Mouse (Mus musculus): ENCODE results near the gene Nsun4.

The Nsun4 gene

DNA sequence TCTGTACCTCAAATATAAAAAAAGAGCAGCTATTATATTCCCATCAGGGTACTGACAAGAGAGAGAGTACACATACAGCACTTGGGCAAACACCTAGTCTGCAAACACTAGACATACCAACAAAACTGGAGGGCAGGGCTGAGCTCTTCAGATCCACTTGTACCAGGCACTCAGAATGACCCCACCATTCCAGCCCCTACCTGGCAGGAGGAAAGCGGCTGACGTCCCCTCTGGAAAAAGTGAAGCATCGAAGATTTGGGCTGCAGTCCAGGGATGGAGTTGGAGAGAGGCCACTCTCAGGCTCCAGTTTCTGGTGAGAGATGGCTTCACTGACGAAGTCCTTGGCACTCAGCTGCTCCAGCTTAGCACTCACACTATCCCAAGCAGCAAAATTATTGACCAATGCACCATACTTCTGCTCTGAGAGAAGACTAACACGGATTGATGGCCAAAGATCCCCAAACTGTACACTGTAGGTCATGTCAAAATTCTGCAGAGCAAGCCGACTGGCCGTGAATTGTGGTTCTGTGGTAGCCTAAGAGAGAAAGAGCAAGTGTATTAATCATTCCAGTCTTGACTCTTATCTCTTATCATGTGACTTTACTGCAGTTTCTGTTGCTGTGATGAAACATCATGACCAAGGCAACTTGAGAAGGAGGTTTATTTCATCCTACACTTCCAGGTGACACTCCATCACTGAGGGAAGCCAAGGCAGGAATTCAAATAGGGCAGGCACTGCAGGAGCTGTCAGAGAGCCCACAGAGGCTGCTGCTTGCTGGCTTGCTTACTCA lies 5.4 kb downstream of the Nsun4 start:
- ATAC-seq (ENCODE audit: insufficient number of reproducible peaks, low FRiP score, low TSS enrichment): no peak

DNA sequence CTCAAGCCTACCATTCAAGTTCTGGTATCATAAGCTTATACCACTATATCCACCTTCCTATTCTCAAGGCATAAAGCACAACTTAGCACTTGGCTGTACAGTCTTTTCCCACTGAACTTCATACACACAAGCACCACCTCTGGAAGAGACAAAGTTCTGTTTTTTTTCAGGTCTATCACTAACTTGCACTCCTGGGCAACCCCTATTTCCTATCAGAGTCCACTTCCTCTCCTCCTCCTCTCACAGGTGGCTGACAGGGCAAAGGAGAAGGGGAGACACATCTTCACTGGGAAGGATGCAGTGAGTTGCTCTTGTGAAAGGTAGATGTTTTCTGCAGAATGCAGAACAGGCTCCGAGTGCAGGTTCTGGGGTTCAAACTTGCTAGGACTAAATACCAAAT lies 6.0 kb downstream of the Nsun4 start:
- ATAC-seq (ENCODE audit: insufficient number of reproducible peaks, low FRiP score, low TSS enrichment): no peak

DNA sequence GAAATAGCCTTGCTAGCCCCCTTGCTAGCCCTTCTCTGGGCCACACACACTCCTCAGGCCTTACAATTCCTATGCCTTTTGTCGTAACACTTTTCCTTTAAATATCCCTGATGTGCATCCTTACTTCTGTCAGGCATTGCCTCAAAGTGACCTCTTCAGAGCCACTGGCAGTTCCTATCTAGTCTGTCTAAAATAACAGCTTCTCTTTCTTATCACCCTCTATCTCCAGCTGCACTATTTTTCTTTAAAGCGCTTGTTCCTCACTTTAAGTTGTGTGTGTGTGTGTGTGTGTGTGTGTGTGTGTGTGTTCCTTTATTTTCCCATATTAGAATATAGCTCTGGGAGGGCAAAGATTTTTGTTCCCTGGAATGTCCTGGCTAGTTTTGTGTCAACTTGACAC lies 7.1 kb downstream of the Nsun4 start:
- no peak for ATAC-seq (ENCODE audit: insufficient number of reproducible peaks, low FRiP score, low TSS enrichment)

DNA sequence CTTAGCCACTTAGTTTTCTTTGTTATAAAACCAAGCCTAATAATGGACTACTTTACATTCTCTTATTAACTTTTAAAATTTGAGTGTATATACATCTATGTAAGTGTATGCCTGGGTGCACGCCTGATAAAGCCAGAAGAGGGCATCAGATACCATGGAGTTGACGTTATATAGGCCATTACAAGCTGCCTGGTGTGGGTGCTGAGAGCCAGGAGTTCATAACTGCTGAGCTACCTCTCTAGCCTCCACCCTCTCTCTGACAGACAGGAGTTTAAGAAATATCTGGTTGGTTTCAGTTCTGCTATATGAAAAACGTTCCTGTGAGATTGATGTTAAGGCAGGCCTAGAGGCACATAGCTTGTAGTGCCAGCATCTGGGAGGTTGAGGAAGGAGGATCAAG lies 11.5 kb downstream of the Nsun4 start:
- ATAC-seq (ENCODE audit: insufficient number of reproducible peaks, low FRiP score, low TSS enrichment): no peak

DNA sequence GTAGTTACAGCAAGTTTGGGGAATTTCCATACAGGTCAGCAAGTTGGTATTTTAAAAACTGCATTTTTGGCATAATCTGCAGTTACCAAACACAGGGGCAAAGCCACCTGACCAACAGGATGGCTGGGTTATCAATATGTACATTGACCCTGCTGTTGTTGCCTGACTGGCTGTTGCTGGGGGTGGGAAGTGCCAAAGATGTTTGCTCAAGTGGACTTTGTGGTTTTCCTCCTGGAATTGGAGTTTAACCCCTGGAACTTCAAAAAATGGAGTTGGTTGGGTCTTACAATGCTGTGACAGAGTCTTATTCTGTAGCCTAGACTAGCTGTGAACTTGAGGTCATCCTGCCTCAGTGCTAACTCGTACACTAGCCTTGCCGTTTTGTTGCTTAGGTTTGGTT lies 13.2 kb downstream of the Nsun4 start:
- ATAC-seq (ENCODE audit: insufficient number of reproducible peaks, low FRiP score, low TSS enrichment): no peak

DNA sequence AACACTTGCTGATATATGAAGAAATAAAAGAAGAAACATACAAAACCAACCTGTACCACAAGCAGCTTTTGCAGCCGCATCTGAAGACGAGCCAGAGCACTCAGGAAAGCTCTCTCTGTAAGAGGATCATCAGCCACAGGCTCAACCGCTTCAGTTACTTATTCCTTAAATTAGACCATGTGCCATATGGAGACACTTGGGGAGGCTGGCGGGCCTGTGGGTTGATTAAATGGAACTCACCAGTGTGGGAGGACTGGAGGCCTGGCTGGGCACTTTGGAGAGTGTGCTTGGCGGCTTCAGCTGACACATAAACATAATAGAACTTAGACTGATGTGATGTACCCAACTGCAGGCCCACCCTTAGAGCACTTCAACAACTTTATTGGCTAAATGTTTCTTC lies 20.3 kb downstream of the Nsun4 start:
- no peak for ATAC-seq (ENCODE audit: insufficient number of reproducible peaks, low FRiP score, low TSS enrichment)

DNA sequence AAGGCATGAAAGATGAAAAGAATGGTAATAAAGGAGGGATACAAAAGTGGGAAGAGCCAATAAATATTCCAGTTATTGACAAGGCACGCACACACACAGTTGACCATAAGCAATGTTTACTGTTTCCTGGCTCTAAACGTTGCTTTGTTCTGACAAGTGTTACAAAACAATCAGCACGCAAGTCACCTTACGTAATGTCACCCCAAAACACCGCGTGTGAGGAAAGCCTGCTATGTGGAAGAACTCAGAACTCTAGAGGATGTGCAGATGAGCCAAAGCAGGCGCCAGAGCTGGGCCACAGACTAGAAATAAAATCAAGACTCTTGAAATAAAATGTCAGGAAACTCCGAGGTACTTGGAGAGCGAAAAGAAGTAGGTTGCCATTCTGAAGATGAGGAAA lies 20.8 kb downstream of the Nsun4 start:
- ATAC-seq (ENCODE audit: insufficient number of reproducible peaks, low FRiP score, low TSS enrichment): no peak

DNA sequence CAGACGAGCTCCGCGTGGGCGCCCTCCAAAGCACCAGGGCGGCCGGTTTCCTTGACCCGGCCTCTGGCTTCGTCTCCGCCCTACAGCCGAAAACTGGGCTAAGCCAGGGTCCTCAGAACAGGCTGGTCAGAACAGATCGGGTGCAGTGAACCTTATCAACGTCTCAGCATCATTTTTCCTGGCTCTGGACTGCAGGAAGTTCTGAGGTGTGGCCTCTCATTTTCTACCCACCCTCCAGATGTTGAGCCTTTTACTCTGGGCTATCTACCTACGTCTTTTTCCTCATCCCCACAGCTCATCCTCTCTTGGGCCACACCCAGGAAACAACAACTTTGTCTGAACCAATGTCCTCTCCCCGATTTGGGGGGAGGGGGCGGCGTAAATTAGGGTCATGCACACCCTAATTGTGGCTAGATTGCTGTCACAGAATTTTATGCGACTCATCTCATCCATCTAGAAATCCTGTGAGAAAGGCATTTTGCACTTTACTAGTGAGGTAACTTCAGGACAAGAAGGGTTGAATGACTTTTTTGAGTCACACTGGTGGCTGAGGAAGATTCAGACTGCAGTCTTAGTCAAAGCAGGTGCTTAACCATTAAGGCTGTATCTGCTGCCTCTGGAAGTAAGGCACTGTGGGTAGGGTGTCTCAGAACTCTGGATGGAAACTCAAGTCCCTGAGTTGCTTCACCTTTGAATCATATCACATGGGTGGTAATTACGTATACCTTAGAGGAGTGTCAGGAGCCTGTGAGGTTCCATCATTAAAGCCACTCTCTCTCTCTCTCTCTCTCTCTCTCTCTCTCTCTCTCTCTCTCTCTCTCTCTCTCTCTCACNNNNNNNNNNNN lies 35.6 kb downstream of the Nsun4 start, which contains the start of gene Faah:
Faah (minus strand) TSS at position 25 of the 845 bp plus-strand sequence.
- ATAC-seq (ENCODE audit: insufficient number of reproducible peaks, low FRiP score, low TSS enrichment): peak; percentile 34; the same call in 1 of the 2 replicates

DNA sequence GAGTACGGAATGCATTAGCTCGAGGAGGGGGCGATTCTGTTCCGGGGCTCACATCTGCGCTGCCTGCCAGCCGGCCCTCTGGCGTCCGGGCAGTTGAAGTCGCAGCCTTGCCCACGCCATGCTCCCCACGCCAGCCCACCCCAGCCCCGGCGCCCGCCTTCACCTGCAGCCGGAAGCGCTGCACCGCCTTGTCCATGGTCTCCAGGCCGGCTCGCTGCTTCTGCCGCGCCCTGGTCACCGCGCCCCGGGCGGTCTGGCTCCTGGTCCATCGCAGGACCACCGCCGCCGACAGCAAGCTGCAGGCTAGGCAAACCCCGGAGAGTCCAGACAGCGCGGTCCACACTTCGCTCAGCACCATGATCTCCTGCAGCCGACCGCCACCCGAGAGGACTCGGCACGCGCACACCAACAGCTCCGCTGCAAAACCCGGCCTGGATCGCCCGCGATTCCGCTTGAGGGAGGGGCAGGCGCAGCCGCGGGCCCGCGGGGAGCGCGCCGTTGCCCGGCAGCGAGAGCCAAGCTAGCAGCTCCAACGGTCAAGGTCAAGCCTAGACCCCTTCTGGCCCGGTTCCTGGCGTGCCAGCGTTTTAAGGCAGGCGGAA lies 36.3 kb downstream of the Nsun4 start:
- peak; percentile 83 for ATAC-seq (ENCODE audit: insufficient number of reproducible peaks, low FRiP score, low TSS enrichment)

DNA sequence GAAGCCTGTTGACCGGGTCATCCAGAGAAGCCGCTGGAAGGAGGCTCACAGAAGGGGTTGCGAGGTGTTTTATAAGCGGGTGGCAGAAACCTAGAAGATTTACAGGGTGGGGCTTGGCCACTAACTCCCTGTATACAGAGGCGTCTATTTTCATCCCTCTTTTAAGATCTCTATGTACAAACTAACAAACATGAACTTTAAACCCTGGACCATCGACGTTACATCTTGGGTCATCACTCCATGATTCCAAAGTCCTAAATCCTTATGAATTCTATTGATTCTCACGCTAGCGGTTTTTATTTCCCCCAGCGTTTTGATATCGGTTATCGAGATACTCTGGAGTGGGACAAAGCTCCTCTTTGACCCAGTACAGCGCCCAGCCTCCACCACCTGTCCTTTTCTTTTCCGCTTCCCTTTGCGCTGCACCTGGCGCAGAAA lies 36.8 kb downstream of the Nsun4 start:
- no peak for ATAC-seq (ENCODE audit: insufficient number of reproducible peaks, low FRiP score, low TSS enrichment)

DNA sequence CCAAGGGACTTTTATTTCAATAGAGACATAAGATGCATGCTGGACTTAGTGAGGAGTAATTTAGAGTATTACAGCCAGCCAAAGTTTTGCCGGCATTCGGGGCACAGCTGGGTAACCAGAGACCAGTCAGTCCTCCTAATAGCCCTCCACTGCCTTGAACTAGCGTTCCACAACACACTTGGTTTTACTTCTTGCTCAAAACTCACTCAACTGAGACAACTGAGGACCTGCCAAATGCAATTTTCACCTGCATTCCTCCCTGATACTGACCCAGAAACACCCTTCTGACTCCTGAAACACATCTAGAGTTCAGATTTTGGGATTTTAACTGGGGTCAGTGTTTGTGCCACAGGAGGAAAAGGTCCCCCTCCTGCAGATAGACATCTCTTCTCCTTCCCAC lies 37.3 kb downstream of the Nsun4 start:
- ATAC-seq (ENCODE audit: insufficient number of reproducible peaks, low FRiP score, low TSS enrichment): no peak

DNA sequence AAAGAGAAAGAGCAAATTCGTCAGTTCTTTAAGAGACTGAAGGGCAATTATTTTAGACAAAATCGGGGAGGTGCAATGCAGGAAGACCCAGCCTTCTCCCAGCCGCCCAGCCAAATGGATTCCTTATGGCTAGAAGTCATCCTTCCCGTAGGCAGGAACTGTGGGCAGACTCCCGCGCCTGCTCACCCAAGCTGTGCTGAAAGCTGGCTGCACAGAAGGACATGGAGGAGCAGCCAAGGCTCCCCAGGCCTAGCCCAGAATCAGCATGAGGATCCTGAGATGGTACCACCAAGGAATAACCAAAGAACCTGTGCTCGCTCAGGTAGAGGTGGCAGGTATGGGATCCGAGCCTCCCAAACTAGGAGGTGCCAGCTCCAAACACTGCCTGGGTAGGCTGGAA lies 37.7 kb downstream of the Nsun4 start:
- no peak for ATAC-seq (ENCODE audit: insufficient number of reproducible peaks, low FRiP score, low TSS enrichment)

DNA sequence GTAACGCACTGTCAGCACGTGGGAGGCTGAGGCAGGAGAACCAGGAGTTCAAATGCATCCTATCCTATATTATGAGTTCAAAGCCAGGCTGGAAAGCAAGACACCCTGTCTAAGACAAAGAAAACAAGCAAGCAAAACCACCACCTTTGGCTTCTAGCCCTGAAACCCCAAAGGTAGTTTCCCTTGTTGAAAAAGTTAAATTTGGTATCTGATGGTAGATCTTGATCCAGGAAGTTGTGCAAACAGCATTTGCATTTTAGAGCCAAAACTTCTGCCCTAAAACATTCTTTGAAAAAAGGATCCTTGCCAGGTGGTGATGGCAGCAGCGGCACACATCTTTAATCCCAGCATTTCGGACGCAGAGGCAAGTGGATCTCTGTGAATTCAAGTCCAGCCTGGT lies 38.2 kb downstream of the Nsun4 start:
- ATAC-seq (ENCODE audit: insufficient number of reproducible peaks, low FRiP score, low TSS enrichment): no peak

DNA sequence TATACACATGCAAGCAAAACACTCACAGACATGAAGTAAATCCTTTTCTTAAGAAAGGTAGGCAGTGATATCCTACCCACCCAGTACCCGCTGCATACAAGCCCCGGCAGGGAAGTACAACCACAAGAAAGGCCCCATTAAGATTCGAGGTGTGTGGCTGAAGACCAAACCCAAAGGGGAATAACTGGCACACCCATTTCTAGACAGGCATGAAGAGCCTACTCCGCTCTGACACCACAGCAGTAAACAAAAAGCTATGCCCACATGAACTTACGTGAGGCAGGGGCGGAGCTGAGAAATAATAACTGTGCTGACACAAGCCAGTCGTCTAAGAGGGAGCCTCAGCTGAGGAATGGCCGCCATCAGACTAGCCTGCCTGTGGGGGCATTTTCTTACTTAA lies 43.5 kb downstream of the Nsun4 start:
- no peak for ATAC-seq (ENCODE audit: insufficient number of reproducible peaks, low FRiP score, low TSS enrichment)

DNA sequence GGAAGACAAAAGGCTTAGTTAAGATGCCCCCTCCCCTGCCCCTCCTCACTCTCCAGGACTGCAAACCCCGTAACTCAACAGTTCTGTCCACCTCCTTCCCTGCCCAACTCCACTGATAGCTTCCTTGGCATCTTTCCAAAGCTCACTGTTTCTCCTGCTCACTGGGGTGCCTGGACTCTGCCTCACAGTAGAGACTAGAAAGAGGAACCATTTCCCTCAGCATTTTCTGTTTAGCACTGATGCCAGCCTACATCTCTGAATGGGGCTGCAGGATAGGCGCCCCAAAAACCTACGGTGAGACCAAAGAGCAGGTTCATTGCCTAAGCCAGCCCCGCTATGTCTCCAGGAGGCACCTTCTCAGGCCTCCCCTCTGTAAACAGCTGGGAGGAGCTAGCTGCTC lies 52.5 kb downstream of the Nsun4 start:
- ATAC-seq (ENCODE audit: insufficient number of reproducible peaks, low FRiP score, low TSS enrichment): no peak

DNA sequence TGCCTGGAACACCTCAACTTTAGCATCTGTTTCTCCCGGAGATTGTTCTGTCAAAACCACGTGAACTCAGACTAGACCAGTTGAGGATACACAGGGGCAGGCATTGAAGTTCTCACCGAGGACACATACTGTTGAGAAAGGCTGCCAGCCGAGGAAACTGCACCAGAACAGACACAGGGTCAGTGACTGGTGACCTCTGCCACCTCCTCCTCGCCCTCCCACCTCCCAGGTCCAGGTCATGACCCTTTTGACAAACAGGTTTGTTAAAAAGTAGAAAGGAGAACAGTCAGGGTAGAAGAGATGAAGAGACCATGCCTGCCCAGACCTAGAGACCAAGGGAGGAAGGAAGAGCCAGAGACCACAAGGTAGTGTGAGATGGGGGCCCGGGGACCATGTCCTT lies 53.0 kb downstream of the Nsun4 start:
- no peak for ATAC-seq (ENCODE audit: insufficient number of reproducible peaks, low FRiP score, low TSS enrichment)

DNA sequence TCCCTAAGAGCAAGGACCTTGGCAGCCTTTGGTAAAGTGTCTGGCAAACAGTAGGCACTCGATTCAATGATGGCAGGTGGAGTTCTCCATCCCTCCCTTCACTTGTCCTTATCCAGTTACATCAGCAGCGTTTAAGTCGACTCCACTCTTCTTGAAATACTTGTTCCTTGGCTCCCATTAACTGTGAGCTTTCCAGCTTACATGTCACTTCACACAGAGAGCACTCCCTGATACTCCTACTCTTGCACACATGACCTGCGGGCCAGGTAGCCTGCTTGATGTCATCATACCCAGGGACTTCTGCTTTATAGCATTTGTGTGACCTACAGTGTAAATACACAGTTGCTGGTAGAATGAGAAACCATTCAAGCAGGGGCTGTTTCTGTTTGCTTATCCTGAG lies 56.9 kb downstream of the Nsun4 start:
- ATAC-seq (ENCODE audit: insufficient number of reproducible peaks, low FRiP score, low TSS enrichment): no peak

DNA sequence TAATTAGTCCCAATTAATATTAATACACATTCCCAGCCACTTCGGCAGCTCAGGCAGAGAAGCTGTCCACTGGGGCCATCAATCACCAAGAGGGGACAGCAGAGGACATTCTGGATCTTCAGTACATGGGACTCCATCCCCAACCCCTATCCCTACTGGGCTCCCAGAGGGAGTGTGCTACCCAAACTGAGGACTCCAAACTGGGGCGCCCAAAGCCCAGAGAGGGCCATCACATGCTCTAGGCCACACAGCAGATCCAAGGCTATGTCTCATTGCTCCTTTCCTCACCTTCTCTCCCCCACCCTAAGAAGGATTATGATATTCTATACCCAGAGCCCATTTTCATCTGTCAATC lies 58.3 kb downstream of the Nsun4 start:
- ATAC-seq (ENCODE audit: insufficient number of reproducible peaks, low FRiP score, low TSS enrichment): no peak

DNA sequence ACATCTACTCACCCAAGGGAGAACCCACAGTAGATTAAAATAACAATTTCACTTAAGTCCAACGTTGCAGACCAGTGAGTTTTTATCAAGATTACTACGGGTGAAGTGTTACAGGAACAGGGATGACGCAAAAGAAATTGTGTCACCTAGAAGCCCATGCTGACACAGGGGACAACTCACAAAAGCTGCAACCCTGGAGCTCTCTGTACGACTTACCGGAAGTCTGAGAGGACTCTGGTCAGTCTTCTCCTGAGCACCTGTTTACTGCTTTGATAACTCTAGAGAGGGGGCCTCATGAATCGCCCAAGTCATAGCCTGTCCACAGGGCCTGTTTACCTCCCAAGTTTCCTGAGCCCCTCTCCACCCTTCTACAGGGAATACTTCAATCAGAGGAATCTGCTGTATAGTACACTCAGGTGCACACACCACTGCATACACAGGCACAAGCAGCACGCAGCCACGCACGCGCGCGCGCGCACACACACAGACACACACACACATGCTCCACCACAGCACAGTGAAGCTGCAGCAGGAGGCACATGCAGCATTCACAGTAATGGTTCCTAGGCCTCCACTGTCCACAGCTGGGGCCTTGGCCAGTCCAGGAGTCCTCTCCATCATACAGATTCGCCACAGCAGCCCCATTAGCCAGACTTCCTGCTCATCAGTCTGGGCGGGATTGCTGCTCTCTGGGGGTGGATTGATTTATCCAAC lies 58.9 kb downstream of the Nsun4 start:
- ATAC-seq (ENCODE audit: insufficient number of reproducible peaks, low FRiP score, low TSS enrichment): no peak

DNA sequence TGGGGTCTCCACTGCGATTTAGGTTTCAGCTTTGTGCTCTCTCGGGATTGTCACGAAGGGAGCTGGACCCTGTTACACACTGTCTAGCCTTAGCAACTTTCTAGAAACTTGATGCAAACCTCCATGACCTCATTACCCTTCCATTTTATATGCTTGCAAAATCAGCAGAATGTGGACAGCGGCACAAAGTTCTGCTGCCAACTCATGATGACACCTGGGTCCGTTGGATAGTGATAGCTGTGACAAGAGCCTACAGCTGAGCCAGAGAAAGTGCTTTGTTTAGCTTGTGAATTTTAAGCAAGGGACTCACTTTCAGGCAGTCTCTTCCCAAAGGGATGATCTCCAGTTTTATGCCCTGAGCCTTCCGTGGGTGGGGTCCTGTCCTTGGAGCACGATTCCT lies 64.3 kb downstream of the Nsun4 start:
- no peak for ATAC-seq (ENCODE audit: insufficient number of reproducible peaks, low FRiP score, low TSS enrichment)
